In the genomic region with DNA sequence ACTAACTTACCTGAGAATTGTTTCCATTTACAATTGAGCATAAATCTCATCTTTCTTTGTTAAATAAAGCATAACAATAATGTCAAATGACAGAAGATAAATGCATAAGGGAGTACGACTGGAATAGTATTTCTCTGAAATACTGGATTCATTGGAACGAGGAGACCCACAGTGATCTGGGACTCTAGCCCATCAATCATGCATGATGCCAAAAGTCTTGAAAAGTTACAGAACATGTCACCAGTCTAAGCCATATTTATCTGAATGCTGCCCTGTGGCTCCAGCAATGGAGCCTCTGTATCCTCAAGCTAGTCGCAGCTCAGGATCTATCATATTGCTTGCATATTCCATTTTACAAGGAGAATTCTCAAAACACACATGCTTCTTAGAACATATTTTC, we compare ENCODE assay signal across 18 mouse cellular contexts.
"Had no signal": no experiment of that assay in that cellular context is flagged by ENCODE, and none has a peak within 500 bp of the region (broad histone marks: within the 10 kb centered on the region; RNA-seq: fewer than 3 reads in every experiment).

No protein-coding gene starts in this region.

- DNase-seq: liver, postnatal 0 days; lung, adult 2 months; lung, postnatal 14 days; lung, postnatal 36 days; midbrain, embryonic 14.5 days; right cerebral cortex, postnatal 14 days; thymus, adult 2 months; thymus, postnatal 25 days; thymus, postnatal 4 days had no signal

- H3K4me2 ChIP-seq: lung, embryonic 15.5 days; midbrain, embryonic 12.5 days; neural tube, embryonic 12.5 days; stomach, embryonic 15.5 days had no signal

- H3K9me3 ChIP-seq: lung, embryonic 15.5 days; megakaryocyte, embryonic 14.5 days; midbrain, embryonic 12.5 days; neural tube, embryonic 12.5 days; stomach, embryonic 15.5 days had no signal

- H3K36me3 ChIP-seq: lung, embryonic 15.5 days; midbrain, embryonic 12.5 days; neural tube, embryonic 12.5 days; stomach, embryonic 15.5 days had no signal

- H3K4me3 ChIP-seq: lung, embryonic 15.5 days; megakaryocyte, embryonic 14.5 days; midbrain, embryonic 12.5 days; neural tube, embryonic 12.5 days; stomach, embryonic 15.5 days had no signal

- H3K9ac ChIP-seq: liver, postnatal 0 days; lung, embryonic 15.5 days; midbrain, embryonic 12.5 days; neural tube, embryonic 12.5 days; stomach, embryonic 15.5 days had no signal

- H3K27ac ChIP-seq: lung, embryonic 15.5 days; macrophage; midbrain, embryonic 12.5 days; neural tube, embryonic 12.5 days; stomach, embryonic 15.5 days; stomach, postnatal 0 days had no signal

- H3K4me1 ChIP-seq: lung, embryonic 15.5 days; megakaryocyte, embryonic 14.5 days; midbrain, embryonic 12.5 days; neural tube, embryonic 12.5 days; stomach, embryonic 15.5 days had no signal

- ATAC-seq: liver, postnatal 0 days; lung, postnatal 0 days; midbrain, embryonic 16.5 days had no signal

- H3K27me3 ChIP-seq: lung, embryonic 15.5 days; megakaryocyte, embryonic 14.5 days; midbrain, embryonic 12.5 days; neural tube, embryonic 12.5 days; stomach, embryonic 15.5 days had no signal
